Mouse (Mus musculus): ENCODE results near the gene 2010300C02Rik.
A peak's percentile ranks its signal among the peaks of the same experiment; 100 is the strongest.
"Not testable (repeated sequence)": the region's sequence is repeated elsewhere in the genome, so short reads cannot be mapped to it uniquely, and the experiment has no call there.

The 2010300C02Rik gene

GRCm38 (mm10) chr1:37719761-37720640, at the start of gene 2010300C02Rik:
TSS of gene 2010300C02Rik (minus strand) at chr1:37720085.
- DNase-seq: peak; percentile 77

DNA sequence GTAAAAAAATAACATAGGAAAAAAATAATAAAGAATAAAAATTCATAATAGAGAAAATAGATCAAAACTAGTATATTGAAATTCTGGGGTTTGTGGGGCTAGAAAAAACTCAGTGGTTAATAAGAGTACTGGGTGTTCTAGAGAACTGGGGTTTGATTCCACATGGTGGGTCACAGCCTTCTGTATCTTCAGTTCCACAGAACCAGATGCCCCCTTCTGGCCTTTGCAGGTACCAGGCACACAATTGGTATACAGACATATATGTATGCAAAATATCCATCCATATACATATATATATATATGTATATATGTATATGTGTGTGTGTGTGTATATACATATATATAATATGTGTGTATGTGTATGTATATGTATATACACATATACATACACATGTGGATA, 39.5 kb upstream of the 2010300C02Rik start:
- no peak for DNase-seq

GRCm38 (mm10) chr1:37744650-37745259, 24.9 kb upstream of the 2010300C02Rik start:
- DNase-seq: no peak

GRCm38 (mm10) chr1:37742602-37743270, 22.9 kb upstream of the 2010300C02Rik start:
- no peak for DNase-seq

DNA sequence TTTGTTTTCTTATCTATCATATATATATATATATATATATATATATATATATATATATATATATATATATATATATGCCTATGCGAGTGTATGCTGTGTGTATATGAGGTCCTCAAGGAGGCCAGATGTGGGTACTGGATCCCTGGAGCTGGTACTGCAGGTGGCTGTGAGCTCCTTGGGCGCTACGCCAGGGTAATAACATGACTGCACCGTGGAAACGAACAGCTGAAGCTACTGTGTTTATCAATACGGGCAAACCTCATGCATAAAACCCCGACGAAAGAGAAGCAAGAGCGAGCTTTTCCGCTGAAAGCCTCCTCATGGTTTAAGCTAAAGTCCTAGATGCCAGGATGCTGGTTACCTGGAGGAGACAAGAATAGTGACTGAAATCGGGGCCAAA, 22.2 kb upstream of the 2010300C02Rik start:
- DNase-seq: no peak

DNA sequence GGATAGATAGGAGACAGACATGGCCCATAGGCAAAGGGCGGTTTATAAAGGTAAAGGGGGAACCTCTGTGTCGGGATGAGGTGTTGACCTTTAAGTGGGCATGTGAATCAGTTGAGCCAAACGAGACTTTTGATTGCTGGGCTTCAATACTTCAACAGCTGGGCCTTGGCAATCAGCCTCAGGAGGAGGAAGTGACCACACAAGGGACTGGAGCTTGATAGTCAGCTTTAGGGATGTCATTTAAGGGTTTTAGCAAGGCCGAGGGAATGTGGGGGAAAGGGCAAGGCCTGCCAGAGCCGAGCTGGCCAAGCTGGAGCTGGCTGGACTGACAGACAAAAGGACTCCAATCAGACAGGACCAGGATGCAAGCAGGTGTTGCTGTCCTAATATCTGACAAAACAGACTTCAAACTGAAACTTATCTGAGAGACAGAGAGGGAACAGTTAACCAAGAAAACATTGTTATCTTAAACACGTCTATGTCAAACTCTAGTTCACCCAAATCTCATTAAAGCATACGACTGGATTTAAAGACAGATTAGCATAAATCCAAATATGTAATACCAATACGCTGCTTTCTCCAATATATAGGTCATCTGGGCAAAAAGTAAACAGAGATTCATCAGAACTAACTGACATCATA, 20.4 kb upstream of the 2010300C02Rik start:
- peak; percentile 45 for DNase-seq

- DNase-seq: no peak
These were observed 19.0 kb upstream of the 2010300C02Rik start for GRCm38 (mm10) chr1:37738895-37739294.

DNA sequence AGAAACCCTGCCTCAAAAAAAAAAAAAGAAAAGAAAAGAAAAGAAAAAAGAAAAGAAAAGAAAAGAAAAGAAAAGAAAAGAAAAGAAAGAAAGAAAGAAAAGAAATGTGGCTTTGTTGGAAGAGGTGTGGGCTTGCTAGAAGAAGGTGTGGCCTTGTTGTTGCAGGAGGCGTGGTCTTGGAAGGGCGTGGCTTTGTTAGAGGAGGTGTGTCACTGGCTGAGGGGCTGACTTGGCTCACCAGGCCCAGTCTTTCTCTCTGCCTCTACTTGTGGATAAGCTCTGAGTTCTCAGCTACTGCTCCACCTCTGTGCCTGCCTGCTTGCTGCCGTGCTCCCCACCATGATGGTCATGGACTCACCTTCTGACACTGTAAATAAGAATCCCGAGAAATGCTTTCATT, 17.2 kb upstream of the 2010300C02Rik start:
- DNase-seq: peak; percentile 9

- no peak for DNase-seq
These were observed 16.0 kb upstream of the 2010300C02Rik start for GRCm38 (mm10) chr1:37735932-37736331.

- no peak for DNase-seq
These were observed 15.0 kb upstream of the 2010300C02Rik start for GRCm38 (mm10) chr1:37734841-37735240.

GRCm38 (mm10) chr1:37729353-37729752, 9.5 kb upstream of the 2010300C02Rik start:
- no peak for DNase-seq

GRCm38 (mm10) chr1:37728053-37728452, 8.2 kb upstream of the 2010300C02Rik start:
- DNase-seq: no peak

- DNase-seq: no peak
These were observed 7.3 kb upstream of the 2010300C02Rik start for GRCm38 (mm10) chr1:37727186-37727585.

DNA sequence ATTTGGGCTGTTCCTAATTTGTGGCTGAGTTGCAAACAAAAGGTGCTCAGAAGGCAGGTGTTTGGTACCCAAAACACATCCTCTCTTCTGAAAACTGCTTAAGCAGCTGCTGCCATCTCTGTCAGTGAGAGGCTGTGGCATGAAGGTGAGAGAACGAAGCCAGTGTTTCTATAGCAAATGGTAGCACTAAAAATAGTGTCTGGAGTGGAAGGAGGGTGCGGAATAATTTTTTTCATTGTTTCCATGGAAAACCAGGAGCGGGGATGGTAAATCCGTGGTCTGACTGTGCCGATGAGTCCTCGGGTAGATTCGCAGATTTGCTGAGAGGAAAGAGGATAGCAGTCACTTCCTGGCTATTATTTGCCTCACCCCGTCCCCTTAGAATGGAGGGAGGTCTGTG, 6.5 kb upstream of the 2010300C02Rik start:
- DNase-seq: no peak

DNA sequence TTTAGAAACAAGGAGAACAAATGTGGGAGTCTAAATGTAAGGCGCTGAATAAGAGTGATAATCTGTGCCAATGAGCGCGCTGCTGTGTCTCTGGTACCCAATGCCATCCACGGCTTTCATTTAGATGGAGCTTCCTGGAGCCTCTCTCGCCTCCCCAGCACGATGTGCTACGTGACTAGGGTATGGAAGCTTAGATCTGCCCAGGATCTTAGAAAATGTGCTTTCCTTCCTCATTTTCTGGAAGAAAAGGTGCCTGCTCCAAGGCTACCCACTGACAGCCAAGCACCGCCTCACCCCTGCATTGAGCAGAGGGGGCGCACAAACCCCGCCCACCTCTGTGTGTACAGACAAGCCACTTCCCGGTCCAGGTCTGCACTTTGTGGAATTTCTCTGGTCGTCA, 6.0 kb upstream of the 2010300C02Rik start:
- DNase-seq: no peak

DNA sequence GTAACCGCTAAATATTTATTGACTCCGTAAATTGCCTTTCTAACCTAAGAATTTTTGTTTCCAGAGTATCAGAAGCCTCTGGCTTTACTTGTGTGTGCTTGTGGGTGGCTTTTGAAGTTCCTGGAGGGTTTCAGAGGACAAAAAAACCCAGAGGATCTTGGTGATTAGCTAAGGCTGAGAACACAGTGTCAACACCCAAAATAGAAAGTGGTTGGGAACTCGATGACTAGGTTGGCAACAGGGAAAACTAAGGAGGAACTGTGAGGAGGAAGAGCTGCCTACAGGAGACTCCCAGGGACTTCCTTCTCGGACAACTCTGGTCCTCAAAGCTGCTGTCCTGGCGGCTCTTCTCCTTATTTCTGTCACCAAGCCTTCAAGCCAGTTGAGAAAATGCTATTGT, 1.2 kb upstream of the 2010300C02Rik start:
- DNase-seq: no peak

- no peak for DNase-seq
These were observed 708 bp downstream of the 2010300C02Rik start for GRCm38 (mm10) chr1:37719030-37719723.

- DNase-seq: no peak
These were observed 1.4 kb downstream of the 2010300C02Rik start for GRCm38 (mm10) chr1:37718516-37718915.

GRCm38 (mm10) chr1:37717415-37718195, 2.3 kb downstream of the 2010300C02Rik start:
- no peak for DNase-seq

DNA sequence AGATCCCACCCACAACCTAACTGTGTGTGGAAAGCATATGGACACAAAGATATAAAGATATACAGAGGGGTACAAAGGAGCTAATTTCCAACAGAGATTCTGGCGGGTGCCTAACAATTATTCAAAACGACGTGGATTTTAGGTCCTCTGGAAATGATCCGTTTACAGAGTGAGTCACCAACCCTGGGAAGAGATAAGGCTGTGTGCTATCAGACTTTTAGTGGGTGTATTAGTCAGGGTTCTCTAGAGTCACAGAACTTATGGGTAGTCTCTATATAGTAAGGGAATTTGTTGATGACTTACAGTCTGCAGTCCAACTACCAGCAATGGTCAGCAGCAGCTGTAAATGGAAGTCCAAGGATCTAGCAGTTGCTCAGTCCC, 7.5 kb downstream of the 2010300C02Rik start:
- not testable (repeated sequence) for DNase-seq

- no peak for DNase-seq
These were observed 8.1 kb downstream of the 2010300C02Rik start for GRCm38 (mm10) chr1:37711596-37712356.
